Mouse (Mus musculus): ENCODE measurements around the gene Ephb2. TPM values are rescaled to one million over a fixed set of nuclear protein-coding genes. Genes with fewer than 3 reads are reported as not detected.

The Ephb2 gene
- polyA plus RNA-seq, 1 experiment from 2014 or later = 25.0 TPM

- Histone ChIP-seq H3K27ac (peak overlapping the region; percentile 54), H3K9ac (replicated peaks) (no peak overlapping the region), H3K4me1 (replicated peaks) (peaks cover 92% of the 10 kb centered on the region), H3K4me3 (replicated peaks) (no peak overlapping the region), H3K36me3 (peaks cover 3% of the 10 kb centered on the region; the same call in 1 of the 2 replicates), H3K4me2 (replicated peaks) (no peak overlapping the region), H3K27me3 (no peaks in the 10 kb centered on the region), H3K9me3 (no peaks in the 10 kb centered on the region)
- no peak for ATAC-seq
- WGBS = 36% methylated on average over 3 of the region's 3 CpGs
Measured at GRCm38 (mm10) chr4:136738291-136738690, 97.5 kb downstream of the Ephb2 start.

DNA sequence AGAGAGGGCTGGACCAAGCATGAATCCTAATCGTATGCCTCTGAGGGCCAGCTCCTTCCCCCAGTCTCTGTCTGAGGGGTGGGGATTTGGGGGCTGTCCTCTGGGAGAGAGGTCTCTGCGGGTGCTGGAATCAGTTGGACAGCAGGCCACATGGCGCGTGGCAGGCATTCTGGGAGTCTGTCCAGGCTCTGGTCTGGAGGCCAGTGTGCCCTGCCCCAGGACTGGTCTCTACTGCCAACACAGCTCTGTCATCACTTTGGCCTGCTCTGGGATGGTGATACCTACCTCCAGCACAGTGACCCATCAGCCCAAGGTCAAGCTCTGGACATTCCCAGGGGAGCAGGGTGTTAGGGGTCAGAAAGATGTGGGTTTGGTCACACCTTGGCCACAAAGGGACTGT is 99.9 kb downstream of the Ephb2 start:
- no peak overlapping the region for H3K4me2 ChIP-seq (replicated peaks)
- no peaks in the 10 kb centered on the region for H3K27me3 ChIP-seq
- H3K4me1 ChIP-seq (replicated peaks) = peaks cover 90% of the 10 kb centered on the region
- no peak for ATAC-seq
- H3K4me3 ChIP-seq (replicated peaks) = no peak overlapping the region
- peaks cover 3% of the 10 kb centered on the region; the same call in 1 of the 2 replicates for H3K36me3 ChIP-seq
- H3K9ac ChIP-seq (replicated peaks) = no peak overlapping the region
- 0 out of 2 replicates have a peak overlapping the region, but pooled peaks have one; percentile 10 for H3K27ac ChIP-seq
- 66% methylated on average over 4 of the region's 4 CpGs for WGBS
- no peaks in the 10 kb centered on the region for H3K9me3 ChIP-seq

- H3K9ac ChIP-seq (replicated peaks) = peak overlapping the region; percentile 60; the same call in 1 of the 2 replicates
- H3K4me1 ChIP-seq (replicated peaks) = peaks cover 83% of the 10 kb centered on the region
- ATAC-seq = peak; percentile 48; the same call in 1 of the 2 replicates
- no peaks in the 10 kb centered on the region for H3K27me3 ChIP-seq
- peaks cover 8% of the 10 kb centered on the region; the same call in 1 of the 2 replicates for H3K36me3 ChIP-seq
- no peak overlapping the region for H3K4me3 ChIP-seq (replicated peaks)
- H3K27ac ChIP-seq = peak overlapping the region; percentile 80
- no peaks in the 10 kb centered on the region for H3K9me3 ChIP-seq
- WGBS = 45% methylated on average over 15 of the region's 15 CpGs
- 0 out of 2 replicates have a peak overlapping the region, but pooled peaks have one; percentile 21 for H3K4me2 ChIP-seq (replicated peaks)
Measured at GRCm38 (mm10) chr4:136734210-136734803, 101.5 kb downstream of the Ephb2 start.

DNA sequence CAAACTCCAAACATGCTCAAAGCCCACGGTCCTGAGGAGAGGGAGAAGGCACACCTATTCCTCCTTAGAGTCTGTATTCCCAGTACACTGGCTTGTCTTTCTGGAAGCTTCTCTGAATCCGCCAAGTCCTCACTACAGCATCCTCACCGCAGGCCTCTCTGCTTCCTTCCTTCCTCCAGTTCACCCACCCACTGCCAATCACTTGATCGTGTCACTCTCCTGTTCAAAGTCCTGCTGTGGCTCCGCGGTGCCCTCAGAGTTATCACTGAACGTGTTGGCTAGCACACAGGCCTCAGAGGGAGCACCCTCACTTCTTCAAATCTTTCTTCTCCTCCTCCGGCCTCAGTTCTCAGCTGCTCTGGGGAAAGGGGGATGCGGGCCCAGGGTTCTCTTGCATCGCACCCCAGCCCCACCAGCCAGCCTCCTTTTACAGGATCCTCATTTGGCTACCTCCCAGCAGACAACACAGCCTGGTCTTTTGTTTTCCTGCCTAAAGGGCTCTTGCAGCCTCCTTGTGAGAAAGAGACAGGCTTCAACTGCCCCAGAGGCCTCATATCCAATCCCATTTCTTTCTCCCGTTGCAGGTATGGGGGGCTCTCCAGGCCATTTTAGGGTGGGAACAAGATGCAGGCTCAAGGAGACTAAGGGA is 102.4 kb downstream of the Ephb2 start:
- peaks cover 74% of the 10 kb centered on the region for H3K4me1 ChIP-seq (replicated peaks)
- H3K4me3 ChIP-seq (replicated peaks) = no peak overlapping the region
- ATAC-seq = no peak; the same call in 1 of the 2 replicates
- no peak overlapping the region for H3K4me2 ChIP-seq (replicated peaks)
- peak overlapping the region; percentile 60 for H3K9ac ChIP-seq (replicated peaks)
- H3K27me3 ChIP-seq = no peaks in the 10 kb centered on the region
- H3K9me3 ChIP-seq = no peaks in the 10 kb centered on the region
- peaks cover 13% of the 10 kb centered on the region; the same call in 1 of the 2 replicates for H3K36me3 ChIP-seq
- H3K27ac ChIP-seq = peak overlapping the region; percentile 80
- 24% methylated on average over 11 of the region's 11 CpGs for WGBS

DNA sequence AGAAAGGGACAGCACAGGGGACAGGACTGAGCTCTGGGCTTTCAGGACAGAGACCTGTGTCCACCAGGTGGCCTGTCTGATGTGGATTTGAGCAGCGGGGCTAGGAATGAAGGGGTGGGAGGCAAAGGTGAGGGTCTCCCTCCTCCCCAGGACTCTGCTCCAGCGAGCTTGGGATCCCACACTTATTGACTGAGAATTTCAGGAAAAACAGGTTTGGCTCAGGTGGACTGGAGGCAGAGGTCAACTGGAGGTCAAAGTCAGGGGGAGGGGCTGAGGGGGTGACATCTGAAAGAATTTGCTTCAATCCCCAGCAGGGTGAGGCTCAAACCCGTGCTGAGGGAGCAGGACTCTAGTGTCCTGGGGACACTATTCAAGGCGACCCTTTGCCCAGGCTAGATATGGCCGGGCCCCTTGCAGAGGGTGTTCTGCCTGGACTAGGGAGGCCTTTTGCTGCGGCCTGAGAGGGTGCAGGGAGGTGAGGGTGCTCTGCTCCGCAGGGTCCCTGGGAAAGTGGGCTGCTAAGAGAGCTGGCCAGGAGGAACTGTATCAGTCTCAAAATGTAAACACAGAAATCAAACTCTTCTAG is 103.2 kb downstream of the Ephb2 start:
- WGBS = 44% methylated on average over 7 of the region's 7 CpGs
- H3K4me1 ChIP-seq (replicated peaks) = peaks cover 76% of the 10 kb centered on the region
- ATAC-seq = 0 out of 2 replicates have a peak, but pooled peaks have one; percentile 32
- peak overlapping the region; percentile 60; the same call in 1 of the 2 replicates for H3K9ac ChIP-seq (replicated peaks)
- H3K27ac ChIP-seq = peak overlapping the region; percentile 80
- no peak overlapping the region for H3K4me3 ChIP-seq (replicated peaks)
- H3K36me3 ChIP-seq = peaks cover 13% of the 10 kb centered on the region; the same call in 1 of the 2 replicates
- H3K4me2 ChIP-seq (replicated peaks) = no peak overlapping the region
- H3K27me3 ChIP-seq = no peaks in the 10 kb centered on the region
- H3K9me3 ChIP-seq = no peaks in the 10 kb centered on the region

DNA sequence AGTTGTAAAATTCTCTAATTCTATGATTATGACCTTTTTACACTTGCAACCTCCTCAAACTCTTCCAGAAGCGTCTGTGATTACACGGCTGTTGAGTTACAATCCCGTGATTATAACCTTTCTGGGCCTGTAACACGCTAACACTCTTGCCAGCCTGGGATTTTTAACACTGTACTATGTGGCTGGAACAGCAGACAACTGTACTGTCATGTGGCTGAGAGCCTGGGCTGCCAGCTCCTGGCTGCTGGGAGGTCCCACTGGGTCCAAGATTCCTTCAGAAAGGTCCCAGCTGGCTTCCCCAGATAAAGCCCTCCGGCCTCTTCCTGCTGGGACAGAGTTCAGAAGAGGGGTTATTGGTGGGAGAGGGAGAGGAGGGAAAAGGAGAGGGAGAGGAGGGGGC is 104.0 kb downstream of the Ephb2 start:
- Histone ChIP-seq H3K9me3 (no peaks in the 10 kb centered on the region), H3K9ac (replicated peaks) (no peak overlapping the region), H3K4me2 (replicated peaks) (no peak overlapping the region), H3K4me3 (replicated peaks) (no peak overlapping the region), H3K27me3 (no peaks in the 10 kb centered on the region), H3K4me1 (replicated peaks) (peaks cover 76% of the 10 kb centered on the region), H3K36me3 (peaks cover 13% of the 10 kb centered on the region; the same call in 1 of the 2 replicates), H3K27ac (peak overlapping the region; percentile 46; the same call in 1 of the 2 replicates)
- WGBS = 65% methylated on average over 5 of the region's 5 CpGs
- ATAC-seq = no peak

DNA sequence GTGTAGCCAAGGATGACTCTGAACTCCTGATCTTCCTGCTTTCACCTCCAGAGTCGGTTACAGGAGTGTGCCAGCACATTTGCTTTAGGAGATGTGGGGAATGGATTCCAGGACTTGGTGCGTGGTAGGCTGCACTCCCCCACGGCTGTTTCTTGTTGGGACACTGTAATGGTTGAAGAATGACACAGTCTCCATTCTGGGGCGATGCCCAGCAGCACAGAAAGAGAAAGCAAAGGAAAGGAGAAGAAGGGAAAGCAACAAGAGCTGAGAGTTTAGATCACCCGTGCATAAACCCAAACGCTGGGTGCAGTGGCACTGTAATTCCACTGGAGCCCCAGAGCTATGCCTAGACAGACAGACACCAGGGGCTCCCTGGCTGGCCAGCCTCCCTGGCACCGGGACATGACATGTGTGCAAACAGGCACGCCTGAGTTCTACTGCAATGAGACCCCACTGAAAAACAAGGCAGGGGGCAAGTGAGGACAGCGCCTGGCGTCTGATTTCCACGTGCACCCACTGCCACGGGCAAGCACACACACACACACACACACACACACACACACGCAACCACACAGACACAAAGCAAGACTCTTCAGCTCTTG is 104.7 kb downstream of the Ephb2 start:
- no peak overlapping the region for H3K9ac ChIP-seq (replicated peaks)
- H3K27ac ChIP-seq = peak overlapping the region; percentile 46
- H3K36me3 ChIP-seq = peaks cover 13% of the 10 kb centered on the region; the same call in 1 of the 2 replicates
- peaks cover 71% of the 10 kb centered on the region for H3K4me1 ChIP-seq (replicated peaks)
- no peak overlapping the region for H3K4me2 ChIP-seq (replicated peaks)
- H3K27me3 ChIP-seq = no peaks in the 10 kb centered on the region
- no peak overlapping the region for H3K4me3 ChIP-seq (replicated peaks)
- ATAC-seq = no peak
- 76% methylated on average over 13 of the region's 13 CpGs for WGBS
- H3K9me3 ChIP-seq = no peaks in the 10 kb centered on the region

DNA sequence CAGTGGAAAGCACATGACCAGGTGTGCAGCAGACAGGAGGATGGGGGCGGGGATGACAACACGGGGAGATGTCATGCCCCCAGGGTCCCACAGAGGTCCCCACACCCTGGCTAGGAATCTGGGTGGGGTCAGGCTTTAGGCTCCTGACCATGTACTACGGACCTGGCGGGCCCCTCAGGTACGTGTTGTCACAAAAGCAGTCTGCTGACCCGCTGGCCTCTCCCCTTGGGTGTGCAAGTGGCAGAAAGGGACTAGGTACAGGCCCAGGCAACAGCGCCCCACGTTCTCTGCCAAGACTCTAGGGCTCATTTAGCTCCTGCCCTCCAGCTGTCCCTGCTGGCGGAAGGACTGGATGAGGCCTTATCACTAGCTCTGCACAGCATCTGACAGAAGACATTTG is 105.3 kb downstream of the Ephb2 start:
- Histone ChIP-seq H3K9ac (replicated peaks) (no peak overlapping the region), H3K4me2 (replicated peaks) (no peak overlapping the region), H3K9me3 (no peaks in the 10 kb centered on the region), H3K4me1 (replicated peaks) (peaks cover 65% of the 10 kb centered on the region), H3K4me3 (replicated peaks) (no peak overlapping the region), H3K27me3 (no peaks in the 10 kb centered on the region), H3K27ac (no peak overlapping the region), H3K36me3 (peaks cover 13% of the 10 kb centered on the region; the same call in 1 of the 2 replicates)
- 83% methylated on average over 9 of the region's 9 CpGs for WGBS
- no peak for ATAC-seq

GRCm38 (mm10) chr4:136729574-136729973 is 106.2 kb downstream of the Ephb2 start:
- H3K36me3 ChIP-seq = peaks cover 13% of the 10 kb centered on the region; the same call in 1 of the 2 replicates
- H3K9me3 ChIP-seq = no peaks in the 10 kb centered on the region
- H3K4me1 ChIP-seq (replicated peaks) = peaks cover 61% of the 10 kb centered on the region
- no peak for ATAC-seq
- 97% methylated on average over 2 of the region's 2 CpGs for WGBS
- no peak overlapping the region for H3K4me2 ChIP-seq (replicated peaks)
- H3K27me3 ChIP-seq = no peaks in the 10 kb centered on the region
- H3K4me3 ChIP-seq (replicated peaks) = no peak overlapping the region
- no peak overlapping the region for H3K27ac ChIP-seq
- H3K9ac ChIP-seq (replicated peaks) = no peak overlapping the region

- Histone ChIP-seq H3K4me2 (replicated peaks) (no peak overlapping the region), H3K4me3 (replicated peaks) (no peak overlapping the region), H3K9ac (replicated peaks) (no peak overlapping the region), H3K4me1 (replicated peaks) (peaks cover 55% of the 10 kb centered on the region), H3K27ac (0 out of 2 replicates have a peak overlapping the region, but pooled peaks have one; percentile 17), H3K9me3 (no peaks in the 10 kb centered on the region), H3K36me3 (peaks cover 13% of the 10 kb centered on the region; the same call in 1 of the 2 replicates), H3K27me3 (no peaks in the 10 kb centered on the region)
- WGBS = 46% methylated on average over 8 of the region's 8 CpGs
- ATAC-seq = no peak
Measured at GRCm38 (mm10) chr4:136726941-136727340, 108.8 kb downstream of the Ephb2 start.

DNA sequence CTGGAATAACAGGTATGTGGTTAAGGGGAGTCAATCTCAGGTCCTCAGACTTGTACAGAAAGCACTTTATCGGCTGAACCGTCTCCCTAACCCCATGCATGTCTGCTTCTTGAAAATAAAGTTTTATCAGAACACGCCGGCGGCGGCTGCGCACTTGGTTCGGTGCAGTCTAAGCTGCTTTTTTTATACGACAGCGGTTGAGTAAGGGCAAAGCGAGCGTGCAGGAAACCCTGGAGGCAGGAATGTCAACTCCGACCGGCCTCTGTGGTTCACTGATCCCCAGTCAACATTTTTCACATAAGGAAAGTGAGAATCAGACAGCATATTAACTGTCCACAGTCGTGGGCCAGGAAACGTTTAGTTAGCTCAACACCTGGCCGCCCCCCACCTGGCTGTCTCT is 111.1 kb downstream of the Ephb2 start:
- H3K4me2 ChIP-seq (replicated peaks) = no peak overlapping the region
- H3K27me3 ChIP-seq = no peaks in the 10 kb centered on the region
- H3K36me3 ChIP-seq = peaks cover 15% of the 10 kb centered on the region
- no peak overlapping the region for H3K9ac ChIP-seq (replicated peaks)
- H3K4me3 ChIP-seq (replicated peaks) = no peak overlapping the region
- peaks cover 47% of the 10 kb centered on the region for H3K4me1 ChIP-seq (replicated peaks)
- WGBS = 71% methylated on average over 17 of the region's 17 CpGs
- no peaks in the 10 kb centered on the region for H3K9me3 ChIP-seq
- no peak for ATAC-seq
- H3K27ac ChIP-seq = 0 out of 2 replicates have a peak overlapping the region, but pooled peaks have one; percentile 25

Measured in midbrain, embryonic 13.5 days (tissue).